Mouse (Mus musculus) testis, adult 2 months (tissue): ENCODE data around the gene Lrriq1.

ENCODE experiments used
- CTCF ChIP-seq: fragments of 200-500 bp; IDR thresholded peaks from 2 replicates; pipeline ENCODE4 v1.5.1; 2012; ENCODE audit warnings: low read depth, mild to moderate bottlenecking, inconsistent platforms, low read length, moderate library complexity; ENCODE audit not compliant: control insufficient read depth, insufficient read depth, insufficient replicate concordance
- POLR2A ChIP-seq: fragments of 200-500 bp; IDR thresholded peaks from 2 replicates; pipeline ENCODE4 v1.6.1; 2012; ENCODE audit warnings: low read depth, mild to moderate bottlenecking, inconsistent platforms, low read length, moderate library complexity; ENCODE audit not compliant: control insufficient read depth

GRCm38 (mm10) chr10:103140609-103141008 is 95.5 kb downstream of the Lrriq1 start:
- TF ChIP-seq CTCF: no peak
- no peak for TF ChIP-seq POLR2A
